Mouse (Mus musculus) liver, embryonic 14.5 days (tissue): ENCODE results near the gene Abcb11.

Source experiments
- CTCF ChIP-seq: IDR thresholded peaks from 2 replicates; pipeline ENCODE4 v1.5.1; 2016; ENCODE audit warnings: antibody characterized with exemption, low read depth, control low read depth
- EP300 ChIP-seq: IDR thresholded peaks from 2 replicates; pipeline ENCODE4 v1.6.1; 2016; ENCODE audit warnings: antibody characterized with exemption, low read depth

DNA sequence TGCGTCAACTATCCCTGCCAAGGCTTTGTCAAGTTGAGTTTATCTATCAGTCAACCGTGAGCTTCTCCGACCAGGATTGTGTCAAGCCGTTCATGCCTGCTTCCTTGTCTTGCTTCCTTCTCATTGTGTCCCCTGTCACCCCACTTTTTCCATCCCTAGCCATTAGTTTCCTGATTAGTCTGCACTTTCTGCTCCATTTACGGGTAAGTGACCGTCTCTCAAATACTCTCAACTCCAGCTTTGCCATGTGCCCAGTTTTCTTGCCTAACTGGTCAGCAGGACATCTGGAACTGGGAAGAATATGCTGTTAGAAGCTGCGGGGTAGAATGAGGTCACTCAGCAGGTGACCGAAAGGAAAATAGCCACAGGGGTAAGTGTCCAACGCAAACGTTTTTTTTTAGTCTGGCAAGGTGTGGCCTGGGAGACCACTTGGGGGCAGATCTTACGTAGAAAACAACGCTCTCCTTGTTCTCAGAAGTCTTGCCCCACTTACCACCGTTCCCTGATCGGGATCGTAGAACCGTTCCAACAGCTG lies 94.1 kb downstream of the Abcb11 start:
- TF ChIP-seq CTCF, result no peak
- TF ChIP-seq EP300, result no peak
